Mouse (Mus musculus): ENCODE data around the gene Cd300lg. TPM values are rescaled to one million over a fixed set of nuclear protein-coding genes. Genes with fewer than 3 reads are reported as not detected.

The Cd300lg gene
- polyA plus RNA-seq (2011; ENCODE audit: insufficient read depth, insufficient read length, low replicate concordance, missing spikeins) = 5.0 and 5.8 TPM in 2 replicates

DNA sequence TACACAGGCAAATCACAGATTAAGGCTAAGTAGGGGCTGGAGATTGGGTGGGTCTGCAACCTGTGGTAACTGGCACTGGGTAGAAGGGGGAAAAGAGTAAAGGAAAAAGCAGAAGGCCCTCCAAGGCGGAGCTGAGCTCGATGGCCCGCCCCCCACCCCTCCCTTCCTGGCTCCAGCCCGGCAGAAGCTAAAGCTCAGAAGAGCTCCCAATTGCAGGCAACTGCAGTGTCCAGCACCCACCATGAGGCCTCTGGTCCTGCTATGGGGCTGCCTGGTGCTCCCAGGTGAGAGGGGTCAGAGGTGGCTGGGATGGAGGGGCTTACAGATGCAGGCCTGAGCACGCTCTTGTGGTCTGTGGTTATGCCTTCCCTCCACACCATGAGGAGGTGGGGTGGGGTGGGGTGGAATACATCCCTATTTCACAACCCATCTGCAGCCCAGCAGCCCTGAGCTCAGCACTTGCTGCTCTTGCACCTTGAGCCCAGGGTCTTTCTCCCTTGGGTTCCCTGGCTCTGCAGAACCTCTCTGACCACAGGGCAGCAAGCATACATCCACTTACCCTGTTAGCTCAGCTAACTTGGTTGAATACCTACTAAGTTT is at the start of gene Cd300lg:
Gene Cd300lg, plus strand, starts transcription at position 160 of the 600 bp plus-strand sequence.
- H3K27ac ChIP-seq (ENCODE audit: control insufficient read depth, insufficient read depth, low read depth, low read length, poor library complexity) = 0 out of 2 replicates have a peak within 1 kb of the TSS, but pooled peaks have one; percentile 58
- H3K4me3 ChIP-seq (replicated peaks; ENCODE audit: control insufficient read depth, low read depth, low read length) = peak within 1 kb of the TSS; percentile 60
- H3K4me1 ChIP-seq (ENCODE audit: control insufficient read depth, insufficient read depth, low read length) = no peaks in the 10 kb centered on the region
- 1% methylated on average over 5 of the region's 5 CpGs for WGBS
- TF ChIP-seq POLR2A (IDR thresholded peaks at IDR 0.05; ENCODE audit: borderline replicate concordance, control insufficient read depth, low read depth, low read length) (no peak), CTCF (IDR thresholded peaks at IDR 0.05; ENCODE audit: control insufficient read depth, insufficient read depth, low read length) (no peak)

DNA sequence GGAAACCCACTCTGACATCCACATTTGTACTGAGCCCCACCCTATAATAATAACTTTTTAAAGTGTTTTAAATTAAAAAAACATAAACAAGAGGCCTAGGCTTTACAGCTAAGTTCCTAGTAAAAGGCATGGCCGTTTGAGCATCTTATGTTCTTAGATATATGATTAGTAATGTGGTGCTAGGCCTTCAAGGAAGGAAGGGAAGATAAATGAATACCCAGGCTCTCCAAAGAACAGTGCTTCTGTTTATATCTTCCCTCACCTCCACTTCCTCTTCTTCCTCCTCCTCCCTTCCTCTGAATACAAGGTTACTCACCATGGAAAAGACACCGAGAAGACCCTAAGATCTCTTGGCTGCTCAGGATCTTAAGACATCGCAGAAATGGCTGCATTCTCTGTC is 49.5 kb upstream of the Cd300lg start:
- no peak overlapping the region for H3K4me3 ChIP-seq (replicated peaks; ENCODE audit: control insufficient read depth, low read depth, low read length)
- H3K27ac ChIP-seq (ENCODE audit: control insufficient read depth, insufficient read depth, low read depth, low read length, poor library complexity) = no peak overlapping the region
- WGBS = 60% methylated on average over 3 of the region's 3 CpGs
- TF ChIP-seq POLR2A (IDR thresholded peaks at IDR 0.05; ENCODE audit: borderline replicate concordance, control insufficient read depth, low read depth, low read length) (no peak), CTCF (IDR thresholded peaks at IDR 0.05; ENCODE audit: control insufficient read depth, insufficient read depth, low read length) (no peak)
- H3K4me1 ChIP-seq (ENCODE audit: control insufficient read depth, insufficient read depth, low read length) = no peaks in the 10 kb centered on the region

GRCm38 (mm10) chr11:101992411-101992810 is 48.9 kb upstream of the Cd300lg start:
- Histone ChIP-seq H3K27ac (ENCODE audit: control insufficient read depth, insufficient read depth, low read depth, low read length, poor library complexity) (no peak overlapping the region), H3K4me1 (ENCODE audit: control insufficient read depth, insufficient read depth, low read length) (no peaks in the 10 kb centered on the region), H3K4me3 (replicated peaks; ENCODE audit: control insufficient read depth, low read depth, low read length) (no peak overlapping the region)
- WGBS = 82% methylated on average over 7 of the region's 7 CpGs
- no peak for TF ChIP-seq POLR2A (IDR thresholded peaks at IDR 0.05; ENCODE audit: borderline replicate concordance, control insufficient read depth, low read depth, low read length)
- TF ChIP-seq CTCF (IDR thresholded peaks at IDR 0.05; ENCODE audit: control insufficient read depth, insufficient read depth, low read length) = no peak

GRCm38 (mm10) chr11:101994100-101994499 is 47.2 kb upstream of the Cd300lg start:
- Histone ChIP-seq H3K27ac (ENCODE audit: control insufficient read depth, insufficient read depth, low read depth, low read length, poor library complexity) (no peak overlapping the region), H3K4me3 (replicated peaks; ENCODE audit: control insufficient read depth, low read depth, low read length) (no peak overlapping the region)

GRCm38 (mm10) chr11:101995938-101996337 is 45.4 kb upstream of the Cd300lg start:
- Histone ChIP-seq H3K27ac (ENCODE audit: control insufficient read depth, insufficient read depth, low read depth, low read length, poor library complexity) (no peak overlapping the region), H3K4me1 (ENCODE audit: control insufficient read depth, insufficient read depth, low read length) (no peaks in the 10 kb centered on the region), H3K4me3 (replicated peaks; ENCODE audit: control insufficient read depth, low read depth, low read length) (no peak overlapping the region)
- WGBS = 87% methylated on average over 7 of the region's 7 CpGs
- no peak for TF ChIP-seq CTCF (IDR thresholded peaks at IDR 0.05; ENCODE audit: control insufficient read depth, insufficient read depth, low read length)

More at GRCm38 (mm10) chr11:101994100-101994499, 47.2 kb upstream of the Cd300lg start:
- 38% methylated on average over 8 of the region's 8 CpGs for WGBS
- TF ChIP-seq CTCF (IDR thresholded peaks at IDR 0.05; ENCODE audit: control insufficient read depth, insufficient read depth, low read length) (no peak), POLR2A (IDR thresholded peaks at IDR 0.05; ENCODE audit: borderline replicate concordance, control insufficient read depth, low read depth, low read length) (no peak)
- H3K4me1 ChIP-seq (ENCODE audit: control insufficient read depth, insufficient read depth, low read length) = no peaks in the 10 kb centered on the region

- no peak overlapping the region for H3K27ac ChIP-seq (ENCODE audit: control insufficient read depth, insufficient read depth, low read depth, low read length, poor library complexity)
- WGBS = 43% methylated on average over 5 of the region's 5 CpGs
- no peaks in the 10 kb centered on the region for H3K4me1 ChIP-seq (ENCODE audit: control insufficient read depth, insufficient read depth, low read length)
- H3K4me3 ChIP-seq (replicated peaks; ENCODE audit: control insufficient read depth, low read depth, low read length) = no peak overlapping the region
- TF ChIP-seq CTCF (IDR thresholded peaks at IDR 0.05; ENCODE audit: control insufficient read depth, insufficient read depth, low read length) = no peak
- TF ChIP-seq POLR2A (IDR thresholded peaks at IDR 0.05; ENCODE audit: borderline replicate concordance, control insufficient read depth, low read depth, low read length) = no peak
Measured at GRCm38 (mm10) chr11:101998258-101998657, 43.1 kb upstream of the Cd300lg start.

GRCm38 (mm10) chr11:101999466-101999865 is 41.8 kb upstream of the Cd300lg start:
- no peak overlapping the region for H3K27ac ChIP-seq (ENCODE audit: control insufficient read depth, insufficient read depth, low read depth, low read length, poor library complexity)
- WGBS = 71% methylated on average over 4 of the region's 4 CpGs
- H3K4me1 ChIP-seq (ENCODE audit: control insufficient read depth, insufficient read depth, low read length) = no peaks in the 10 kb centered on the region
- TF ChIP-seq CTCF (IDR thresholded peaks at IDR 0.05; ENCODE audit: control insufficient read depth, insufficient read depth, low read length) = no peak
- TF ChIP-seq POLR2A (IDR thresholded peaks at IDR 0.05; ENCODE audit: borderline replicate concordance, control insufficient read depth, low read depth, low read length) = no peak
- H3K4me3 ChIP-seq (replicated peaks; ENCODE audit: control insufficient read depth, low read depth, low read length) = no peak overlapping the region

- Histone ChIP-seq H3K4me1 (ENCODE audit: control insufficient read depth, insufficient read depth, low read length) (no peaks in the 10 kb centered on the region), H3K27ac (ENCODE audit: control insufficient read depth, insufficient read depth, low read depth, low read length, poor library complexity) (no peak overlapping the region), H3K4me3 (replicated peaks; ENCODE audit: control insufficient read depth, low read depth, low read length) (no peak overlapping the region)
- TF ChIP-seq CTCF (IDR thresholded peaks at IDR 0.05; ENCODE audit: control insufficient read depth, insufficient read depth, low read length) = peak; percentile 18; the same call in 1 of the 2 replicates
- no peak for TF ChIP-seq POLR2A (IDR thresholded peaks at IDR 0.05; ENCODE audit: borderline replicate concordance, control insufficient read depth, low read depth, low read length)
- WGBS = 89% methylated on average over 8 of the region's 8 CpGs
Measured at GRCm38 (mm10) chr11:102004251-102004650, 37.1 kb upstream of the Cd300lg start.

GRCm38 (mm10) chr11:102006271-102006670 is 35.0 kb upstream of the Cd300lg start:
- Histone ChIP-seq H3K4me3 (replicated peaks; ENCODE audit: control insufficient read depth, low read depth, low read length) (no peak overlapping the region), H3K27ac (ENCODE audit: control insufficient read depth, insufficient read depth, low read depth, low read length, poor library complexity) (no peak overlapping the region), H3K4me1 (ENCODE audit: control insufficient read depth, insufficient read depth, low read length) (no peaks in the 10 kb centered on the region)
- WGBS = 90% methylated on average over 9 of the region's 9 CpGs
- no peak for TF ChIP-seq CTCF (IDR thresholded peaks at IDR 0.05; ENCODE audit: control insufficient read depth, insufficient read depth, low read length)
- TF ChIP-seq POLR2A (IDR thresholded peaks at IDR 0.05; ENCODE audit: borderline replicate concordance, control insufficient read depth, low read depth, low read length) = no peak

Measured in bone marrow, adult 2 months (tissue).